Mouse (Mus musculus) induced T-regulatory cell, adult 2 months (primary cell): ENCODE measurements around the gene Has1.
"Not testable (repeated sequence)": the region's sequence is repeated elsewhere in the genome, so short reads cannot be mapped to it uniquely, and the experiment has no call there.

Source experiments
- DNase-seq: peaks from one replicate; pipeline ENCODE4 v3.0.0-alpha.2; 2012; ENCODE audit warnings: low read depth

The Has1 gene

GRCm38 (mm10) chr17:17844606-17845005 is 10.4 kb downstream of the Has1 start:
- DNase-seq = not testable (repeated sequence)

DNA sequence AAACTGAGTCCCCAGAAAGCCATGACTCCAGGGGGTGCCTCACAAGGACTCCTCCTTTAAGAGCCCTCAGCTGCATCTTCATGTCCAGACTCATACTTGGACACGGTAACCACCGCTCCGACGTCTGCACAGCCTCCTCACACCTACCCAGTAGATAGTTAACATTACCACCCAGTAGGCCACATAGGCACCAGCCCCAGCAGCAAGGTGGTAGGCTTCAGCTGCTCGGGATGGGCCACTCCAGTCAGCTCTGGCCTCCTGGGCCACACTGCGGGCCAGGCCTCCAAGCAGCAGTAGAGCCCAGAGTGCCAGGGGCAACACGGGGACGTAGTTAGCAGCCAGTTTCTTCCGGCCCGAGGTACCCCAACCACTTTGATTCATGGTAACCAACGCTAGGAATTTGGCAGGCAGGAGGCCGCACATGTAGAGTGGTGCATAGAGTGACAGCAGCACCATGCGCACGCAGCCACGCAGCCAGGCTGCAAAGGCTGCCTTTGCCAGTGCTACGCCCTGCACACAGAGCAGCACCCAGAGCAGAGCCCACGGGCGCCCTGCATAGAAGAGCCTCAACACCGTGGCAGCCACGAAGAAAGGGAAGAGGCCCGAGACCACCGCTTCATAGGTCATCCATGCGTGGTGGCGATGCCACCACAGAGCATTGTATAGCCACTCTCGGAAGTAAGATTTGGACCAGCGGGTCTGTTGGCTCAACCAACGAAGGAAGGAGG is 11.3 kb downstream of the Has1 start:
- no peak for DNase-seq

- peak; percentile 38 for DNase-seq
Measured at GRCm38 (mm10) chr17:17840796-17841195, 14.2 kb downstream of the Has1 start.

DNA sequence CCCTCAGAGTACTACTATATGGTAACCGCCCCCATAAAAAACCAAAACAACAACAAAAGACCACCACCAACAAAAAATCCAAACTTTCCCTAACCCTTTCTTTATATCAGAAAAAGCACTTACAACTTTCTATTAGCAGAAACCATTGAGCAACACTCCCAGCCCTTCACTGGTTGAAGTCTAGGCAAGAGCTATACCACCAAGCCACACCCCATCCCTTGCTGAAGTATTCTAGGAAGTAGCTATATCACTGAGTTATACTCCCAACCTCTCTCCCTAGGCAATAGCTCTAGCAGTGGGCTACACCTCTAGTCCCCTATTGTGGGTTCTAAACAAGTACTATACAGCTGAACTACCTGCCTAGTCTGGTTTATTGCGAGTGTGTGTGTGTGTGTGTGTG is 15.7 kb downstream of the Has1 start:
- no peak for DNase-seq

DNA sequence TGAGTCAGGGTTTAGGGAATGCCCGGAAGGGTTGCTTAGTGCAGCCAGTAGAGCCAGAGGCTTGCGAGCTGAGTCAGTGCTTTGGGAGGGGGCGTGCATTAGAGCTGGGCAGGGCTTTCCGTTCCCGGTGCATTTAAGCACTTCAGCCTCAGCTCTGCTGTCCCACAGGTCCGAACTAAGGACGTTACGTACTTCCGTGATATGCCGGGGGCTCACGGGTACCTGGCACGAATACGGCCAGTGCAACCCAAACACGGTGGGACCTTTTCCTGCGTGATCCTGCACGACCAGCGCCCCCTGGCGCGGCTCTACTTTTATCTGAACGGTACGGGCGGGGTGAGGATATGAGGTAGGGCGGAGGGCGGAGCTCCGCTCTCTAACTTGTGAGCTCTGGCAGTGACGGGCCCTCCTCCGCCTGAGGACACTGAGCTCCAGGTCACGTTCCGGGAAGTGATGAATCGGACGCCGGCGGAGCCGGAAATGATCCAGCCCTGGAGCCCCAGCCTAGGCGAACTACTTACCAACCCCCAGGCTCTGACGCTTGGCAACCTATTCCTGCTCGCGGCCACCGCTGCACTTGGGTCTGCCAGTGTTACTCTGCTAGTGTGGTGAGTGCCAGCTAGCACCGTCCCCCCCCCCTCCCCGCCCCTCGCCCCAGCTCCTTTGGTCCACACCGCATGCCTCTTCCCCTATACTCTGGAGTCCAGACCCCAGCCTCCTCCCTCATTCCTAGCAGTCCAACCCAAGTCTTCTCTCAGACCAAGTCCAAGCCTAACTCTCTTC is 16.9 kb downstream of the Has1 start:
- peak; percentile 97 for DNase-seq

DNA sequence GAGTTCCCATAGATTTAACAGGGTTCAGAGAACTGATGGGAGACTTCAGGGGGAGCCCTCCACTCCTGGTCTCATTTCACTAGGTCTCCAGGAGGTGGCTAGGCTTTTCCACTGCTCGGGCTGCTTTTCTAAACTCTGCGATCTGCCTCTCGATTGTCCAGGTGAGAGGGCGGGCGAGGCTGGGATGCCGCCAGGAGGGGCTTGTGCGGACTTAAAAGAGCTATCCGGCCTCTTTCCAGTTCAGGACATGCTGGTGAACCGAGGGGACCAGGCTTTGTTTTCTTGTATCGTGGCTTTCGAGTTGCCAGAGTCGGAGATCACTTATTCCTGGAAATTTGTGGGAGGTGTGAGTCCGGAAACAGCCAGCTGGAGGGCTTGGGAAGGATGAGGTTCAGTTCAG is 17.6 kb downstream of the Has1 start:
- no peak for DNase-seq

DNA sequence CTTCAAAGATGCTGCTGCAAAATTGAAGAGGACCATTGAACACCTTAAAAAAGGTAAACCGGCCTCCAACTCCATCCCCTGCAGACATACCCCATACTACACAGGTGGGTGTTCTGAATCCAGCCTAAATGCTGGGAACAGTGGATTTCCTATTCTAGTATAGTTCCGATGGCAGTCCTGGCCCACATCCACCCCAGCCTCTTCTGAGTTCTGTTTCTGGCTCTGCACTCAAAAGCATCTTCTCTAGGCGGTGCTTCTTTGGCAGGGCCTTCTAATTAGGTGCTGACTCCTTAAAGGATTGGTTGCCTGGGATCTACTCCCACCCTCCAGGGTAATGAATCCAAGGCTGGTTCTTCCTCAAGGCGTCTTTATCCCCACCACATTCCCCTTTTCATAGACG is 18.9 kb downstream of the Has1 start:
- no peak for DNase-seq

- DNase-seq = no peak
Measured at GRCm38 (mm10) chr17:17834896-17835295, 20.1 kb downstream of the Has1 start.

DNA sequence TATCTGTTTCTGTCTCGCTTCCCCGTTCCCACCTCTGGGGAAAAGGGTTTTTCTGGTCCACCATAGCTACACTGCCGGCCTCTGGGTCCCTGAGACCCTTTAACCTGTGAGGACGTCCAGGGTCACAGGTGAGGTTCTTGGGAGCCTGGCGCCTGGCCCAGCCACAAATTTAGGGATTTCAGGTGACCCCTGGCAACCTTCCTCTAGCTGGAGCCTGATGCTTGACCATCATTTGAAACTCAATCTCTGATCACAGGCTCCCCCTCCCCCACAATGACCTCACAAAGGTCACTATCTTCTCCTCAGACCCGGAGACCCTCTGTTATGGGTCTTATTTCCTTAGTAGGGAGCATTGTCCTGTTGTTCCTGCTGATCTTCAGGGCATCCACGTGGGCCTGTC is 24.3 kb downstream of the Has1 start:
- DNase-seq = no peak

DNA sequence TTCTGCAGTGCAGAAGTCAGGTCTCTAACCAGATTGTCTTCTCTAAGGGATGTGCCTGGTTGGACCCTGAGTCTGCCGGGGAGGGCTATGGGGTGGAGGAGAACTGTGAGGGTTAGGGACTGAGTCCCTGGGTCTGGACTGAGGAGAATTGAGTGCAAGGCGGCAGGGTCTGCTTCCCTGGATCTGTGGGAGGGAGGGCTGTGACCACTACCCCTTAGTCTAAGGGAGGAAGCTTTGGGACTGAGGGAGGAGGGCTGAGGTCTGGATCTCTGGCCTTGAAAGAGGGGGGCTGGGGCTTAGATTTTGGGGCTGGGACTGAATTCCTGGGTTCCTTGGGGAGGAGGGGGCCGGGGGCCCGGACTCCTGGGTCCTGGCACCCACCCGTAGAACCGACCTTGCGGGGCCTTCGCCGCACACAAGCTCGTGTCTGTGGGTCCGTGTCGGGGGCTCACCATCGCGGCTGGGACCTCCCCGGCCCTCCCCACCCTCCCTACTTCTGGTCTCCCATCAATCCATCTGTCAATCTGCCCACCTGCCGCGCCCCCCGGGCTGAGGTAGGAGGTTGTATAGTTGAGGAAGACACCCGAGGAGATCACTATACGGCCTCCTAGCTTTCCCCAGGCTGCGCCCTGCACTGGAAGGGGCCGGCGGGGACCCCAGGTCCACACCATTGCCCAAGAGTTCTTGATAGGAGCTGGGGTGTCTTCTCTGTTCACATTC is 25.0 kb downstream of the Has1 start:
- no peak for DNase-seq

DNA sequence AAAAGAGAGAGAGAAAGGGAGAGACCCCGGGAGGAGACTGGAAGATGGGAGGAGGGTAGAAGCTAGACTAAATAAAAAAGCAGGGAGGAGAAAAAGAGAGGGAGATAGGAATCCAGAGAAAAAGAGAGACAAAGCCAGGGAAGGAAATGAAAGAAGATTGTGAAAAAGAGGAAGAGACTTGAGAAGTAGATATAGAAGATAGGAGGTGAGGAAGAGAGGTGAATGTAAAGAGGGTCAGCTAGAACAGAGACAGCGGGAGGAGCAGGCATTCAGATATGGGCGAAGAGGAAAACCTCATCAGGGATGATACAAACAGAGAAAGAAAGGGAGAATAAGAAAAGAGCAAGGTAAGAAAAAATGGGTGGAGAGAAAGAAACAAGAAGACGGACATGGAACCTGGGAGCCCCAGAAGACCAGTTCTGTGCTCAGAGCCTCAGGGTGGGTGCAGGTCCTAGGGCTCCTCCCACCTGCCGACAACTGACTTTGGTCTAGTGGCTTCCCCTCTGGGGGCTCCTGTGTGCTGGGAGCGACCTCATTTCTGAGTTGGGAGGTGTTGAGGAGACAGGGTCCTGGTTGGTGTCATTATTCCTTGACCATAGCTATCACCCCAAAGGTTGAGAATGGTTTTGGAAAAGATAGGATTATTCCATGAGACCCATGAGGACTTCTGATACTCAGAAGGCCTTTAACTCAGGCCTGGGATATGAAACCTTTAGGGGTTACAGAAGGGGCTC is 25.8 kb downstream of the Has1 start:
- DNase-seq = no peak

DNA sequence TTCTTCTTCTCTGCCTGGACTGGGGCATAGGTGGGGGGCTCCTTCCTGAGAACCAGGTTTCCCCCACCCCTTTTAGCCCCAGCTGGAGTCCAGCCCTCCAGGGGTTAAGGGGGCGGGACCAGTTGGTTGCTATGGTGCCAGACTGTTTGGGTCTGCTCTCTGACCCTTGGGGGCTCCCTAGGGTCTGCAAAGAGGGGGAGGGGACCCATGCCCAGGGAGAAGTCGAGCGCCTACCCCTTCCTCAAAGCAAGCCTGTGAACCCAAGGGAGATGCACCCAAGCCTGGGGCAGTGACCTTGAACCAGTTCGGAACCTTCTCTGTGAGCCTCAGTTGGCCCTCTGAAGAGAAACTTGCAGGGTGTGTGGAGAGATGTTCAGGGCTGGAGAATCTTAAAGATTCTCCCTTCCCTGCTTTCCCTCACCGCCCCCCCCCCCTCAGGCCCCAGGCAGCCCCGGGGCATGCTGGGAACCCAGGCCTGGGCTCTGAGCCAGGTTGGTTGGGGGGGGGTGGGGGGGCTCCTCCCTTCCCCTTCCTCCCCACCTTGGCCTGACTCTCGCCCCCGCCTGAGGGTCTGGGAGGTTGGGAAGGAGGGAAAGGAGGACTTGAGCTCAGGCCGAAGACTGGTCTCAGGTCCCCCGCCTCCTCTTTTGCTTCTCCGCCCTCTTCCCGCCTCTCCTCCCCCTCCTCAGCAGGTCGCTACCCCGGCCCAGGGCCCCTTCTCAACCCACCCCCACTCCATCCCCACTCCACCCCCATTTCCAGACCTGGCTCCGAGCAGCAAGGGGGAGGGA is 26.6 kb downstream of the Has1 start:
- no peak for DNase-seq

DNA sequence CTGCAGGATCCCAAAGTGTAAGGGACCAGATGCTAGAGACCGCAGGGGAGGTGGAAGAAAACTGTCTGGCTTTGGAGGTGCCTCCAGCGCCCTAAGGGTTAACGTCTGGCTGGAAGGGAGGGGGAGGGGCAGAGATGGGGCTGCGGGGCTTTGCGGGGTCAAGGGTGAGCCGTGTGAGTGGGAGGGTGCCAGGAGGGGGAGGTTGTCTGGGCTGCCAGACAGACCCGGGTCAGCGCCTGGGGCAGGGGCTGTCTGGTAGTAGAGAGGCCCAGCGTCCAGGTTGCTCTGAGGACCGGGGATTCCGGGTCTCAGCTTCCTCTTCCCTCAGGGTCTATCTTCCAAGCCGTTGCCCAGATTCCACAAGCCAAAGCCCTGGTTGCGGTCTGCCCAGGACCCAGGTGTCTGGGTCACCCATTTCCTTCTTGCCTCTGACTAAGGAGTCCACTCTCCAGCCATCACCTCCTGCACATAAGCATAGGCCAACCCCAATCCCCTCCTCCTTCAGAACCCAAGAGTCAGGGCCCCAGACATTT is 27.3 kb downstream of the Has1 start:
- no peak for DNase-seq

DNA sequence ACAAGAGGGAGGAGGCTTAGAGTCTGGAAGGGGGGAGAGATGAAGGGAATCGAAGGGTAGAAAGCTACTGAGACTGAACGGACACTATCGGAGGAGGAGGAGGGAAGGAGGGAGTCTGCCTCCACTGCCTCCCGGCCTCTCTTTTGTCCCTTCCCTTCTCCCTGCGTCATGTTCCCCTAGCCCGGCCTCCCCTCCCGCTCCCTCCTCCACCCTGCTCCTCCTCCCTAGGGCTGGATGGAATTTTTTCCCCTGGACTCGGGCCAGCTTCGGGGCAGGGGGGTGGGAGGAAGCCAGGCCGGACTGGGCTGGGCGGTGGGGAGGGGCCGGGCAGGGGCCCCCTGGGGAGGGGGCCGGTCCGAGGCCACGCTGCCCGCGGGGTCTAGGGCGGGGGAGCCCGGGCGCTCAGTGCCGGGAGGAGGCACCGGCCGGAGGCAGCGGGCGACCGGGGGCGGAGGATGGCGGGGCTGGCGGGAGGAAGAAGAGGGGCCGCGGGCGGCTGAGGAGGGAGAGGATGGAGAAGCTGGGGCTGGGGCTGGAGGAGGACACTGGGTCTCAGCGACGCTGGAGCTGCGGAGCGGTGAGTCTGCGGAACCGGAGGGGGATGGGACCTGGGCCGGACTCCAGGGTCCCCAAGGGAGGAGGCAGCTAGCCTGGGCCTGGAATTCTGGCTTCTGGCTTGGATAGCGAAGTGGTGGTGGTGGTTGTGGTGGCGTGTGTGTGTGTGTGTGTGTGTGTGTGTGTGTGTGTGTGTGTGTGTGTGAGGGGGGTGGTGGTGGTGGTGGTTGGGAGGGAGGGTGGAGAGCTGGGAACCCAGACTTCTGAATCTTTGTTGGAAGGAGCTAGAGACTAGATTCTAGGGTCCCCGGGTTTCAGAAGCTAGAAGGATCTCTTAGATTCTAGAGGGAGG is 28.0 kb downstream of the Has1 start, which contains the start of gene Spaca6:
Gene Spaca6, plus strand, starts transcription at position 408 of the 907 bp plus-strand sequence.
- DNase-seq = peak; percentile 33

GRCm38 (mm10) chr17:17825921-17826591 is 28.9 kb downstream of the Has1 start:
- DNase-seq = no peak

DNA sequence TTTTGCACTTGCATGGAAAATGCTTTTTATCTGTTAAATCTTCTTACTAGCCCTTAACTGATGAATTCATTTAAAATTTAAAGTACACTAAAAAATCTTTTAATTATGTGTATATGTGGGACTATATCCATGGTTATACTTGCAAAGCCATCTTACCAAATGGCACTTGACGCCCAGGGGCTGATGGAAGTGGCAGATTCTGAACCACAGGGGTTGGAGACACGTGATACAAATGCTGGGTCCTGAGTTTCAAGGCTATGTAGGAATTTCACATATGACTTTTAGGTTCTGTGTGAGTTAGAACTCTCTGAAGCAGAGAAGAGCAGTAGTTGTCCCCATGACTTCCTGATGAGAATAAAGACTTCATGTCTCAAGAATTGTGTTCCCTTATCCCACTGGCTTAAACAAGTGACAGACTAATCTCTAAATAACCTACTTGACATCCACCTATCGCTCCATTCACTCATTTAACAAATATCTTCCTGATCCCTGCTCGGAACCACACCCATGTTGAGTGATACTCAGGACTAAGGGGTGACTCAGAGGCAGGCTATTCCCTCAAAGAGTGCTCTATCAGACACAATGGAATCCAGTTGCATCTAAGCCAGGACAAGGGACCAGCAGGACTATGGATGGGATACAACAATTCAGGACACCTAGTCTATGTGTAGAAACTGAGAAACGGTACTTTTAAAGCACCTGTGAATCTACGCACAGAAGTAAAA is 31.2 kb downstream of the Has1 start:
- DNase-seq = no peak

- DNase-seq = no peak
Measured at GRCm38 (mm10) chr17:17795527-17795926, 59.5 kb downstream of the Has1 start.
